Mouse (Mus musculus) liver, embryonic 14.5 days (tissue): ENCODE data around the gene Tirap. TPM values are rescaled to one million over a fixed set of nuclear protein-coding genes. Genes with fewer than 3 reads are reported as not detected.

Source experiments
- ATAC-seq: fragments of 200-750 bp; cut with Nextera tagmentation; 2 replicates; pipeline ENCODE4 v1.8.0; 2017; ENCODE audit warnings: moderate number of reproducible peaks, mild to moderate bottlenecking, moderate library complexity; ENCODE audit not compliant: insufficient read depth
- DNase-seq, 3 experiments: peaks; one replicate each; pipeline ENCODE4 v3.0.0-alpha.2; 2012 to 2013; ENCODE audit warnings: low read depth in 3 of 3, low spot score in 3 of 3
- H3K27ac ChIP-seq: fragments of 300-500 bp; sonication (generic); 2 replicates; pipeline ENCODE4 v1.5.1; 2014; ENCODE audit warnings: moderate library complexity, mild to moderate bottlenecking, control low read depth, inconsistent platforms
- H3K27me3 ChIP-seq: fragments of 300-500 bp; sonication (generic); 2 replicates; pipeline ENCODE4 v1.6.1; 2014; ENCODE audit warnings: mild to moderate bottlenecking, low read length, moderate library complexity; ENCODE audit not compliant: control insufficient read depth, insufficient read depth
- H3K36me3 ChIP-seq: fragments of 300-500 bp; sonication (generic); replicated peaks from 2 replicates; pipeline ENCODE4 v1.6.1; 2014; ENCODE audit warnings: low read depth; ENCODE audit not compliant: control insufficient read depth, insufficient read depth
- H3K4me1 ChIP-seq, 2 experiments: fragments of 200-500 bp in 1 of 2; fragments of 300-500 bp in 1 of 2; sonication (generic) in 1 of 2; replicated peaks; 2 replicates each; pipeline ENCODE4 v1.6.1; 2012 to 2014; ENCODE audit warnings: antibody characterized with exemption in 1 of 2, inconsistent platforms in 1 of 2, low read length in 1 of 2; ENCODE audit not compliant: control insufficient read depth in 2 of 2, insufficient read depth in 2 of 2
- H3K4me2 ChIP-seq: fragments of 300-500 bp; sonication (generic); 2 replicates; pipeline ENCODE4 v1.6.1; 2014; ENCODE audit warnings: low read depth, mild to moderate bottlenecking, control low read depth, moderate library complexity
- H3K4me3 ChIP-seq, 2 experiments: fragments of 200-500 bp in 1 of 2; fragments of 300-500 bp in 1 of 2; sonication (generic) in 1 of 2; 2 replicates each; pipeline ENCODE4 v1.5.1; 2012 to 2014; ENCODE audit warnings: low read depth in 2 of 2, low read length in 2 of 2, mild to moderate bottlenecking in 2 of 2, control low read depth in 1 of 2, inconsistent platforms in 1 of 2, moderate library complexity in 1 of 2; ENCODE audit not compliant: insufficient read depth in 1 of 2
- H3K9ac ChIP-seq: fragments of 300-500 bp; sonication (generic); replicated peaks from 2 replicates; pipeline ENCODE4 v1.6.1; 2014; ENCODE audit warnings: mild to moderate bottlenecking, control low read depth, moderate library complexity
- H3K9me3 ChIP-seq: fragments of 300-500 bp; sonication (generic); 2 replicates; pipeline ENCODE4 v1.6.1; 2016; ENCODE audit warnings: low read length, mixed read lengths; ENCODE audit not compliant: control insufficient read depth
- CTCF ChIP-seq: IDR thresholded peaks from 2 replicates; pipeline ENCODE4 v1.5.1; 2016; ENCODE audit warnings: antibody characterized with exemption, low read depth, control low read depth
- EP300 ChIP-seq: IDR thresholded peaks from 2 replicates; pipeline ENCODE4 v1.6.1; 2016; ENCODE audit warnings: antibody characterized with exemption, low read depth
- WGBS: fragments of 180-500 bp; shearing (Covaris S2); extraction: QIAGEN DNeasy Blood & Tissue Kit; methylation state at CpG from one replicate; pipeline ENCODE4 v1.1.7; 2014; ENCODE audit not compliant: insufficient replicate concordance; 5-methylcytosine and 5-hydroxymethylcytosine counted together
- polyA plus RNA-seq, 2 experiments: library from polyadenylated mRNA; depleted of rRNA in 1 of 2; stranded (reverse) in 1 of 2; unstranded in 1 of 2; fragments of >200 nt; fragmentation: Nextera tagmentation in 1 of 2; extraction: Ambion mirVana in 1 of 2; gene quantifications; 2 replicates each; pipeline versions ENCODE4 v1.2.1 to v1.2.3; 2012 to 2014

The Tirap gene
- polyA plus RNA-seq, 2 experiments = 3.2 to 4.9 TPM

- Histone ChIP-seq H3K27ac (no peak overlapping the region), H3K4me3 (no peak overlapping the region), H3K4me1 (no peaks in the 10 kb centered on the region), H3K4me2 (no peak overlapping the region), H3K9ac (no peak overlapping the region), H3K27me3 (no peaks in the 10 kb centered on the region), H3K36me3 (no peaks in the 10 kb centered on the region; the same call in 1 of the 2 replicates), H3K9me3 (no peaks in the 10 kb centered on the region)
- DNase-seq = no peak
- WGBS = 88% methylated on average over 1 of the region's 1 CpGs
- TF ChIP-seq CTCF (no peak), EP300 (no peak)
- ATAC-seq = no peak
These were observed 38.3 kb upstream of the Tirap start for GRCm38 (mm10) chr9:35238371-35238770.

- Histone ChIP-seq H3K4me1 (no peaks in the 10 kb centered on the region), H3K27ac (no peak overlapping the region), H3K27me3 (no peaks in the 10 kb centered on the region), H3K9ac (no peak overlapping the region), H3K36me3 (no peaks in the 10 kb centered on the region; the same call in 1 of the 2 replicates), H3K4me3 (no peak overlapping the region), H3K9me3 (no peaks in the 10 kb centered on the region), H3K4me2 (no peak overlapping the region)
- ATAC-seq (no peak), DNase-seq (no peak)
- TF ChIP-seq EP300 (no peak), CTCF (no peak)
- WGBS = 76% methylated on average over 3 of the region's 3 CpGs
These were observed 35.9 kb upstream of the Tirap start for GRCm38 (mm10) chr9:35235996-35236395.

- no peaks in the 10 kb centered on the region for H3K4me1 ChIP-seq
- H3K9ac ChIP-seq = no peak overlapping the region
- no peak overlapping the region for H3K4me2 ChIP-seq
- WGBS = 70% methylated on average over 3 of the region's 3 CpGs
- TF ChIP-seq EP300 (no peak), CTCF (no peak)
- H3K9me3 ChIP-seq = no peaks in the 10 kb centered on the region
- no peaks in the 10 kb centered on the region for H3K36me3 ChIP-seq
- H3K27me3 ChIP-seq = no peaks in the 10 kb centered on the region
- no peak for ATAC-seq
- H3K4me3 ChIP-seq = no peak overlapping the region
- no peak overlapping the region for H3K27ac ChIP-seq
- DNase-seq = no peak
These were observed 28.6 kb upstream of the Tirap start for GRCm38 (mm10) chr9:35228671-35229070.

- H3K4me3 ChIP-seq = no peak overlapping the region
- DNase-seq (no peak), ATAC-seq (no peak)
- no peaks in the 10 kb centered on the region for H3K27me3 ChIP-seq
- no peak overlapping the region for H3K4me2 ChIP-seq
- H3K9ac ChIP-seq = no peak overlapping the region
- no peak overlapping the region for H3K27ac ChIP-seq
- no peaks in the 10 kb centered on the region for H3K4me1 ChIP-seq
- H3K36me3 ChIP-seq = no peaks in the 10 kb centered on the region
- WGBS = 90% methylated on average over 3 of the region's 3 CpGs
- TF ChIP-seq EP300 (no peak), CTCF (no peak)
- H3K9me3 ChIP-seq = no peaks in the 10 kb centered on the region
These were observed 23.4 kb upstream of the Tirap start for GRCm38 (mm10) chr9:35223466-35223865.

- H3K9me3 ChIP-seq = no peaks in the 10 kb centered on the region
- H3K36me3 ChIP-seq = peaks cover 37% of the 10 kb centered on the region
- H3K27me3 ChIP-seq = no peaks in the 10 kb centered on the region
- no peak overlapping the region for H3K27ac ChIP-seq
- H3K4me3 ChIP-seq = no peak overlapping the region
- 66% methylated on average over 1 of the region's 1 CpGs for WGBS
- TF ChIP-seq CTCF (no peak), EP300 (no peak)
- ATAC-seq (no peak), DNase-seq (no peak)
- H3K4me2 ChIP-seq = no peak overlapping the region
- H3K9ac ChIP-seq = no peak overlapping the region
- no peaks in the 10 kb centered on the region for H3K4me1 ChIP-seq
These were observed 17.9 kb upstream of the Tirap start for GRCm38 (mm10) chr9:35217963-35218362.
